Mouse (Mus musculus): Measurements from ENCODE around the gene Ints1. TPM values are rescaled to one million over a fixed set of nuclear protein-coding genes. Genes with fewer than 3 reads are reported as not detected.

Gene Ints1
- polyA plus RNA-seq, 1 experiment, result 29.8 TPM

- no peak for TF ChIP-seq POLR2A (IDR thresholded peaks at IDR 0.05; ENCODE audit: borderline replicate concordance, low read depth, low read length)
- no peak overlapping the region for H3K4me3 ChIP-seq (ENCODE audit: insufficient read depth, low read length)
- no peaks in the 10 kb centered on the region for H3K4me1 ChIP-seq (ENCODE audit: control insufficient read depth, insufficient read depth, low read length)
- no peak overlapping the region for H3K27ac ChIP-seq (ENCODE audit: insufficient read depth, low read depth, low read length)
Observed at GRCm38 (mm10) chr5:139813963-139814381, 38.5 kb upstream of the Ints1 start.

GRCm38 (mm10) chr5:139813126-139813490 is 37.6 kb upstream of the Ints1 start:
- no peak overlapping the region for H3K27ac ChIP-seq (ENCODE audit: insufficient read depth, low read depth, low read length)
- H3K4me1 ChIP-seq (ENCODE audit: control insufficient read depth, insufficient read depth, low read length), result no peaks in the 10 kb centered on the region
- no peak overlapping the region for H3K4me3 ChIP-seq (ENCODE audit: insufficient read depth, low read length)
- TF ChIP-seq POLR2A (IDR thresholded peaks at IDR 0.05; ENCODE audit: borderline replicate concordance, low read depth, low read length) (no peak), CTCF (IDR thresholded peaks at IDR 0.05; ENCODE audit: low read depth, low read length) (no peak)

GRCm38 (mm10) chr5:139812398-139813125 is 37.1 kb upstream of the Ints1 start:
- TF ChIP-seq CTCF (IDR thresholded peaks at IDR 0.05; ENCODE audit: low read depth, low read length) (no peak), POLR2A (IDR thresholded peaks at IDR 0.05; ENCODE audit: borderline replicate concordance, low read depth, low read length) (no peak)

GRCm38 (mm10) chr5:139811677-139812397 is 36.4 kb upstream of the Ints1 start:
- H3K4me3 ChIP-seq (ENCODE audit: insufficient read depth, low read length), result no peak overlapping the region
- no peak overlapping the region for H3K27ac ChIP-seq (ENCODE audit: insufficient read depth, low read depth, low read length)
- H3K4me1 ChIP-seq (ENCODE audit: control insufficient read depth, insufficient read depth, low read length), result no peaks in the 10 kb centered on the region
- no peak for TF ChIP-seq POLR2A (IDR thresholded peaks at IDR 0.05; ENCODE audit: borderline replicate concordance, low read depth, low read length)
- TF ChIP-seq CTCF (IDR thresholded peaks at IDR 0.05; ENCODE audit: low read depth, low read length), result no peak

More at GRCm38 (mm10) chr5:139812398-139813125, 37.1 kb upstream of the Ints1 start:
- H3K4me1 ChIP-seq (ENCODE audit: control insufficient read depth, insufficient read depth, low read length), result no peaks in the 10 kb centered on the region
- no peak overlapping the region for H3K27ac ChIP-seq (ENCODE audit: insufficient read depth, low read depth, low read length)
- no peak overlapping the region for H3K4me3 ChIP-seq (ENCODE audit: insufficient read depth, low read length)

GRCm38 (mm10) chr5:139809397-139809796 is 33.9 kb upstream of the Ints1 start:
- TF ChIP-seq CTCF (IDR thresholded peaks at IDR 0.05; ENCODE audit: low read depth, low read length) (0 out of 2 replicates have a peak, but pooled peaks have one; percentile 21), POLR2A (IDR thresholded peaks at IDR 0.05; ENCODE audit: borderline replicate concordance, low read depth, low read length) (no peak)
- H3K27ac ChIP-seq (ENCODE audit: insufficient read depth, low read depth, low read length), result no peak overlapping the region
- H3K4me3 ChIP-seq (ENCODE audit: insufficient read depth, low read length), result no peak overlapping the region
- no peaks in the 10 kb centered on the region for H3K4me1 ChIP-seq (ENCODE audit: control insufficient read depth, insufficient read depth, low read length)

- TF ChIP-seq CTCF (IDR thresholded peaks at IDR 0.05; ENCODE audit: low read depth, low read length) (no peak), POLR2A (IDR thresholded peaks at IDR 0.05; ENCODE audit: borderline replicate concordance, low read depth, low read length) (no peak)
- Histone ChIP-seq H3K4me3 (ENCODE audit: insufficient read depth, low read length) (no peak overlapping the region), H3K4me1 (ENCODE audit: control insufficient read depth, insufficient read depth, low read length) (no peaks in the 10 kb centered on the region), H3K27ac (ENCODE audit: insufficient read depth, low read depth, low read length) (no peak overlapping the region)
Observed at GRCm38 (mm10) chr5:139805924-139806323, 30.4 kb upstream of the Ints1 start.

GRCm38 (mm10) chr5:139804573-139805111 is 29.2 kb upstream of the Ints1 start:
- H3K4me1 ChIP-seq (ENCODE audit: control insufficient read depth, insufficient read depth, low read length), result no peaks in the 10 kb centered on the region
- H3K27ac ChIP-seq (ENCODE audit: insufficient read depth, low read depth, low read length), result no peak overlapping the region
- no peak for TF ChIP-seq POLR2A (IDR thresholded peaks at IDR 0.05; ENCODE audit: borderline replicate concordance, low read depth, low read length)
- no peak for TF ChIP-seq CTCF (IDR thresholded peaks at IDR 0.05; ENCODE audit: low read depth, low read length)
- no peak overlapping the region for H3K4me3 ChIP-seq (ENCODE audit: insufficient read depth, low read length)

- Histone ChIP-seq H3K4me1 (ENCODE audit: control insufficient read depth, insufficient read depth, low read length) (no peaks in the 10 kb centered on the region), H3K27ac (ENCODE audit: insufficient read depth, low read depth, low read length) (no peak overlapping the region), H3K4me3 (ENCODE audit: insufficient read depth, low read length) (no peak overlapping the region)
- TF ChIP-seq POLR2A (IDR thresholded peaks at IDR 0.05; ENCODE audit: borderline replicate concordance, low read depth, low read length) (no peak), CTCF (IDR thresholded peaks at IDR 0.05; ENCODE audit: low read depth, low read length) (no peak)
Observed at GRCm38 (mm10) chr5:139804107-139804551, 28.7 kb upstream of the Ints1 start.

GRCm38 (mm10) chr5:139803601-139804102 is 28.2 kb upstream of the Ints1 start:
- TF ChIP-seq CTCF (IDR thresholded peaks at IDR 0.05; ENCODE audit: low read depth, low read length) (peak; percentile 16; the same call in 1 of the 2 replicates), POLR2A (IDR thresholded peaks at IDR 0.05; ENCODE audit: borderline replicate concordance, low read depth, low read length) (no peak)
- Histone ChIP-seq H3K4me1 (ENCODE audit: control insufficient read depth, insufficient read depth, low read length) (no peaks in the 10 kb centered on the region), H3K4me3 (ENCODE audit: insufficient read depth, low read length) (no peak overlapping the region), H3K27ac (ENCODE audit: insufficient read depth, low read depth, low read length) (no peak overlapping the region)

- TF ChIP-seq CTCF (IDR thresholded peaks at IDR 0.05; ENCODE audit: low read depth, low read length) (no peak), POLR2A (IDR thresholded peaks at IDR 0.05; ENCODE audit: borderline replicate concordance, low read depth, low read length) (no peak)
- Histone ChIP-seq H3K27ac (ENCODE audit: insufficient read depth, low read depth, low read length) (no peak overlapping the region), H3K4me3 (ENCODE audit: insufficient read depth, low read length) (no peak overlapping the region), H3K4me1 (ENCODE audit: control insufficient read depth, insufficient read depth, low read length) (no peaks in the 10 kb centered on the region)
Observed at GRCm38 (mm10) chr5:139803165-139803564, 27.7 kb upstream of the Ints1 start.

All from bone marrow macrophage, adult 2 months (primary cell).